Mouse (Mus musculus): ENCODE results near the gene Fcnb.

DNA sequence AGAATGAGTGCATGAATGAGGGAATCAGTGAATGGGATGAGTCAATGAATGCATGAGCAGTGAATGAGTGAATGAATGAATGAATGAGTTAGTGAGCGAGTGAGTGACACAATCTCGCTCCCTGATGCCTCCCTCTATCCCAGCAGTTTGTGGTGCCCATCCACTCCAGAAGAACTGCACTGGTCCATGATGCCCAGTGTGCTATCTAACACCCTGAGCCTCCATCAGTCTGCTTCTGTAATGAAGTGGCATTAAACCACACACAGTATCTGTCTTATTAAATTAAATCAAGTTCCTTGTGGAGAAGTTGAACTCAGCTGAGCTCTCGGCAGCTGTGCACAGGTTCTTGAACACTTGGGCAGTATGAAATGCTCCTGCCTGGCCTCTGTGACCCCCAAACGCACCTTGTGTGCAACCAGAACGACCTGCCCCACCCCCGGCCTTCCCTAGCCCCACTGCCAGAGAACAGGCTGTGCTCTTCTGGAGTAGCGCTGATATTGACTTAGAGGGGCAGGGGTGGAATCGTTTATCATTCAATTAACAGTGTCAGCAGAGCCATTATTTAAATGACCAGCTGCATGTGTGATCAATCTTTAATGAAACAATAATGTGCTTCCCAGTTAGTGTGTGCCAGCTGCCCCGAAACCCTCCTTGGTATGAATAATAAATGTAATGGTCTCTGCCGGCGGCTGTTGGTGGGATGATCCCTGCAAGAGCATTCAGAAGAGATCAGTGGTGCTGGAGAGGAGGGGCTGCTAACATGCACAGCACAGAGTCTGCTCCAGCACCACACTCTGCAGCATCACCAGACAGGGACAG lies 33.0 kb upstream of the Fcnb start:
- TF ChIP-seq POLR2A (IDR thresholded peaks at IDR 0.05; ENCODE audit: control insufficient read depth, extremely low read depth, insufficient read depth, low read length, poor library complexity) (no peak), CTCF (IDR thresholded peaks at IDR 0.05; ENCODE audit: borderline replicate concordance, control insufficient read depth, extremely low read depth, insufficient read depth, low read length, poor library complexity) (no peak)
